Mouse (Mus musculus) CD4-positive naive resting alpha-beta T cell, adult 76 days (primary cell): ENCODE results near the gene Sf3b5. TPM values are rescaled to one million over a fixed set of nuclear protein-coding genes. Genes with fewer than 3 reads are reported as not detected.

Source experiments
- total RNA-seq: library from RNA; stranded (reverse); gene quantifications from one replicate; pipeline ENCODE4 v1.2.4, GENCODE M21; 2023

Sf3b5 gene
- total RNA-seq: 8.5 TPM

DNA sequence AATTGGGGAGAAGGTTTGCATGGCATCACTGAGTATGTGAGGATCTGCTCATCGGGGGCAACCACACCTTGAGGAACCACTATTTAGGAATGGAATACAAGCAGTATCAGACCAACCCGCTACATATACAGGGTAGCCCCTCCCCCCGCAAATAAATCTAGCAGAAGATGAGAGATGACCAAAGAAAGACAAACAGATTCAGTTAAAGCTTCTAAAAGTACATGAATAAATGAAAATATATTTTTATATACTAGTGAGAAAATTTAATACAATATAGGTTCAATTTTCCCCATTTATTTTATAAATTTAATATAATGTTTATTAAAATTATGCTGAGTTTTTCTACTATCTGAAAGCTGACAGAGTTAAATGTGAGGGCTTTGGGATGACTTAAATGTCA, at the start of gene Sf3b5:
TSS of gene Sf3b5 (plus strand) at position 301 of the 400 bp plus-strand sequence.

DNA sequence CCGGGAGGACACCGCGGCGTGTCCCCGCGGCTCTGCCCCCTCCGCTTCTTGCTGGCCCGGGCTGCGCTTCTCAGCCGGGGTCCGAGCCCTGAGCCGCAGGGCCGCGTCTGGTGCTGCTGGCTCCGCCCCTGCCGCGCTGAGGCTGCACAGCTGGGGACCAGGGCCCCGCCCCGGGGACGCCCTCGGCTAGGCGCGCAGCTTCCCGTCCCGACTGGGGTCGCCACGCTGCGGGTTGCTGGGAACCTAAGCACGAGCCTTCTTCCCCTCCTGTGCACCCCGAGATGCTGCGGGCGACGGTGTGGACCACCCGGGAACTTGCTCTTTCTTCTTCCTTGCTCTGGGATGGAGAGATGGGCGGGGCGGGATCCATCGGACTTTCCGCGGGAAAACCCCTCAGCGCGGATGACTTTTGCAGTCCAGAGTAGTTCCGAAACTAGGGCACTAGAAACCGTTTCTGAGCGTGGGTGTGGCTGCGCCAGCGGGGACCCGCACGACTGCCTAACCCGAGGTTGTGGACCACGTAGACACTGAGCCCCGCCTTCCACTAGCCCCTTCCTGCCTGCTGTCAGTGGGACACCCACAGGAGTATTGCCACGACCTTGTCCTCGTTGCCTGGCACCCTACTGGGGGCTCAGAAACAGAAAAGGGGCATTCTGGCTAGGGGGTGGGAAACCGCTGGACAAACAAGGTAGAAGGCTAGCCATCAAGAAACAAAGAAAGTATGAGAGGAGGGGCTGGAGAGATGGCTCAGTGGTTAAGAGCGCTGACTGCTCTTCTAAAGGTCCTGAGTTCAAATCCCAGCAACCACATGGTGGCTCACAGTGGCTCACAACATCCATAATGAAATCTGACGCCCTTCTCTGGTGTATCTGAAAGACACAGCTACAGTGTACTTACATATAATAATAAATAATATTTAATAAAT, 40.7 kb upstream of the Sf3b5 start, which contains the start of gene Stx11:
TSS of gene Stx11 (minus strand) at position 148 of the 925 bp plus-strand sequence.

Other genes with a start within 250 kb of the Sf3b5 start
- 446 TPM for gene Utrn, start 136.0 kb upstream of the Sf3b5 start, total RNA-seq
- gene Stx11, start 41.0 kb upstream of the Sf3b5 start, total RNA-seq: 3.9 TPM
- gene Plagl1, start 55.2 kb downstream of the Sf3b5 start, total RNA-seq: 1.1 TPM
- not detected for gene Zc2hc1b, start 172.7 kb downstream of the Sf3b5 start, total RNA-seq
- gene Ltv1, start 187.8 kb downstream of the Sf3b5 start, total RNA-seq: 48.6 TPM